Mouse (Mus musculus): ENCODE measurements around the gene Fam186a. TPM values are rescaled to one million over a fixed set of nuclear protein-coding genes. Genes with fewer than 3 reads are reported as not detected.
A peak's percentile ranks its signal among the peaks of the same experiment; 100 is the strongest.
"Not testable (repeated sequence)": the region's sequence is repeated elsewhere in the genome, so short reads cannot be mapped to it uniquely, and the experiment has no call there.

The Fam186a gene
- total RNA-seq, 2 experiments from 2014 or later, result not detected

- ATAC-seq (replicated peaks; ENCODE audit: low FRiP score, low TSS enrichment, poor library complexity, severe bottlenecking), result no peak
Observed at GRCm38 (mm10) chr15:99937841-99938240, 29.0 kb downstream of the Fam186a start.

DNA sequence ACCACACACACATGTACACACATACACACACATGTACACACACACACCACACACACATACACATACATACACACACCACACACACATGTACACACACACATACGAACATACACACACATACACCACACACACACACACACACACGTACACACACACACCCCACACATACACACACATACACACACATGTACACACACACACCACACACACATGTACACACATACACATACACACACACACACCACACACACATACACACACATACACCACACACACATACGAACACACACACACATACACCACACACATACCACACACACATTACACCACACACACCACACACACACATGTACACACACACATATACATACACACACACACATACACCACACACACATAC, 30.2 kb downstream of the Fam186a start:
- ATAC-seq (replicated peaks; ENCODE audit: low FRiP score, low TSS enrichment, poor library complexity, severe bottlenecking), result no peak

GRCm38 (mm10) chr15:99934501-99934900, 32.4 kb downstream of the Fam186a start:
- no peak for ATAC-seq (replicated peaks; ENCODE audit: low FRiP score, low TSS enrichment, poor library complexity, severe bottlenecking)

- no peak for ATAC-seq (replicated peaks; ENCODE audit: low FRiP score, low TSS enrichment, poor library complexity, severe bottlenecking)
Observed at GRCm38 (mm10) chr15:99931231-99931630, 35.6 kb downstream of the Fam186a start.

DNA sequence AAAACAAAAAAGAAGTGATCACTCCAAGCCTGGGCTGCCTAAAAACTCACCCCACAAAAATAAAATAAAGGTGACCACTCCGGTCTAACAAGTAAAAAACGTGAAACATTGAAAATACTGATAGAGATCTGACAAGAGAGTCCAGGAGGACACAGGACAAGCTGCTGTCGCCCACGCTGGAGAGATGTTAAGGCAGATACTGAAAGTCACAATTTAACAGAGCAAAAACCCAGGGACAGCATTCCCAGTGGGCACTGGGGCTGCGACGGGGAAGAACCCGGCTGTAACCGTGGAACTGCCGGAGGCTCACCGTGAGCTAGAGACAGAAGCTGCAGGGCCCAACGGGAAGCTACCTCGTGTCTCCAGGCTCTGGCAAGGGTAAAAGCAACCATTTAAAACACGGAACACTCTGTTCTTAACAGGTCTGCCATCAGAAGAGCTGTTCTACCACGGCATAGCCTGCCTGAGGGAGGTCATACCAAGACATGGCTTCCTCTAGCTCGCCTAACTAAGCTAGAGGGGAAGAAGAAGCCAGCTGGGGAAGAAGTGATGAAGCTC, 47.2 kb downstream of the Fam186a start:
- ATAC-seq (replicated peaks; ENCODE audit: low FRiP score, low TSS enrichment, poor library complexity, severe bottlenecking), result no peak

- no peak for ATAC-seq (replicated peaks; ENCODE audit: low FRiP score, low TSS enrichment, poor library complexity, severe bottlenecking)
Observed at GRCm38 (mm10) chr15:99917264-99917663, 49.6 kb downstream of the Fam186a start.

GRCm38 (mm10) chr15:99914613-99915012, 52.2 kb downstream of the Fam186a start:
- ATAC-seq (replicated peaks; ENCODE audit: low FRiP score, low TSS enrichment, poor library complexity, severe bottlenecking), result no peak

- no peak for ATAC-seq (replicated peaks; ENCODE audit: low FRiP score, low TSS enrichment, poor library complexity, severe bottlenecking)
Observed at GRCm38 (mm10) chr15:99911785-99912184, 55.1 kb downstream of the Fam186a start.

DNA sequence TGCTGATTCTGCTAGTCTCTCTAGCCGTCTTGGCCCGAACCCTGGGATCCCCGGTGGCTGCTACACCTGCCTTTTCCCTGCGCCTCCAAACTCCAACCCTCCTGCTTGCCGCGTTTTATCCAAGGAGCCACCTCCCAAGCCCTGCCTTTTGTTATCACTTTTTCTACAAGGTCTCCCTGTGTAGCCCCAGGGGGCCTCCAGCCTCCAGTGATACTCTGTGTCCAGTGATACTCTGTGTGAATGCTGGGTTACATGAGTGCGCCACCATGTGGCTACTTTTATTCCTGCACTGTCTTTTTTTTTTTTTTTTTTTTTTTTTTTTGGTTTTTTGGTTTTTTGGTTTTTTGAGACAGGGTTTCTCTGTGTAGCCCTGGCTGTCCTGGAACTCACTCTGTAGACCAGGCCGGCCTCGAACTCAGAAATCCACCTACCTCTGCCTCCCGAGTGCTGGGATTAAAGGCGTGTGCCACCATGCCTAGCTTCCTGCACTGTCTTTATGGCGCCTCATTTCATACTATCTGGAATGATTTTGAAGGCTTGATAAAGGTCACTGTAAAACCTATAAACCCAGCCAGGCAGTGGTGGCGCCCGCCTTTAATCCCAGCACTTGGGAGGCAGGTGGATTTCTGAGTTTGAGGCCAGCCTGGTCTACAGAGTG, 57.4 kb downstream of the Fam186a start:
- peak; percentile 77 for ATAC-seq (replicated peaks; ENCODE audit: low FRiP score, low TSS enrichment, poor library complexity, severe bottlenecking)

- no peak for ATAC-seq (replicated peaks; ENCODE audit: low FRiP score, low TSS enrichment, poor library complexity, severe bottlenecking)
Observed at GRCm38 (mm10) chr15:99907514-99907913, 59.3 kb downstream of the Fam186a start.

- no peak for ATAC-seq (replicated peaks; ENCODE audit: low FRiP score, low TSS enrichment, poor library complexity, severe bottlenecking)
Observed at GRCm38 (mm10) chr15:99907041-99907440, 59.8 kb downstream of the Fam186a start.

DNA sequence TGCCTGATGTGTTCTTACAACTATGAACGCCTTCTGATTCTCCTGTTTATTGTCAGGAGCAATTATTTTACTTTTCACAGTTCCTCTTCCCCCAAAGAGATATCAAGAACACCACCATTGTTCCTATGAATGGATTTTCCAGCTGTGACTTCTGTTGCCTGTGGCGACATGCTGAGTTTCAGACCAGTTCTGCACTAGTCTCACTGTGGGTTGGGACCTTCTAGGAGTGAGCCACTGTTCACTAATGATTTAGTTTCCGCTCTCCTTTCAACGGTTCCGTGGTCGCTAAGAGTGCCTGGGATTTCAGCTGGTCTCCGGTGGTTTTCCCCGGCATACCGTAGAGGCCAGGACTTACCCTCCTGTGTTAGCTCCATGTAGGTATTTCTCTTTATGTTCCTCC, 62.0 kb downstream of the Fam186a start:
- no peak for ATAC-seq (replicated peaks; ENCODE audit: low FRiP score, low TSS enrichment, poor library complexity, severe bottlenecking)

- ATAC-seq (replicated peaks; ENCODE audit: low FRiP score, low TSS enrichment, poor library complexity, severe bottlenecking), result peak; percentile 72
Observed at GRCm38 (mm10) chr15:99904333-99904732, 62.5 kb downstream of the Fam186a start.

DNA sequence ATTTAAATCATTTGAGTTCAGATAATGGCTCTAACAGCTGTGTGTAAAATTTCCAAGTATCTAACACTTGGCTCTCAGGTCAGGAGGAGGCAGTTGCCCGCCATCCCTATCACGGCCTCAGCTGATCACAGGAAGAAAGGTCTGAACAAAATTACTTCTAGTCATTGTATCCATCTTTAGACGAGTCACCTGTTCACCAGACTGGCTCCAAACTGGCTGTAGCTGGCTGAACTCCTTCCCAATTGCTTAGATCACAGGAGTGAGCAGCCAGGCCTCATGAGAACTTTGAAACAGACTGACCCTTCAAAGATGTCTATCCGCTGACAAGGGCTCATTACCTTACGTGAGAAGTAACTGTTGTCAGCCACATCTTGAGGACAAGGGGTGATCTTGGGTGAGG, 63.6 kb downstream of the Fam186a start:
- ATAC-seq (replicated peaks; ENCODE audit: low FRiP score, low TSS enrichment, poor library complexity, severe bottlenecking), result no peak

DNA sequence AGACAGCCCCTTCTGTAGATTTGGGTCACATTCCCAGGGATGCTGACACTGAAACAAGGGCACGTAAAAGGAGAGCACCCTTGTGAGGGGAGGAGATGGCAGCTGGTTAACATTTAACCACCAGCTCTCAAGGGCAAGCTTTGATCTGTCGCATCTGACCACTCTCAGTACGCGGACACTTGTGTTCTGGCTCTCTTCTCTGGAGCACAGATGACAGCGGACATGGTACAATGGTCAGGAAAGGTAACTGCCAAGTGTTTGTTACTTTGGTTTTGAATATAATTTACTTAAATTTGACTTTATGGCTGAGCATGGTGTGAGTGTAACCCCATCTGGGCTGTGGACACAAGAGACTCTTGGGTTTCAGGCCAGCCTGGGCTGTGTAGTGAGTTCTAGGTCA, 64.1 kb downstream of the Fam186a start:
- no peak for ATAC-seq (replicated peaks; ENCODE audit: low FRiP score, low TSS enrichment, poor library complexity, severe bottlenecking)

DNA sequence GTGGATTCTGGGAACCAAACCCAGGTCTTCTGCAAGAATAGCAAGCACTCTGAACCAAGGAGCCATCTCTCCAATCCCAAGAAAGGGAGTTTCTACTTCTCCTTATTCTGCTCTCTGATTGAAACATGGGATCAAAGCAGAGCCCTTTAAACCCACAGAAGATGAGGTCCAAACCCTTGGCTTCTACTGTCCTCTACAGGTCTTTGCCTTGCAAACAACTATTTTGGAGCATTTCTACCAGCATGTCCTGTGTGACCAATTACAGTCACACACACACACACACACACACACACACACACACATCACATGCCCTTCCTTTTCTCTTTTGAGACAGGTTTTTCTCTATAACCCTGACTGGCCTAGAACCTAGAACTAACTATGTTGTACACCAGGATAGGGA, 70.2 kb downstream of the Fam186a start:
- no peak for ATAC-seq (replicated peaks; ENCODE audit: low FRiP score, low TSS enrichment, poor library complexity, severe bottlenecking)

DNA sequence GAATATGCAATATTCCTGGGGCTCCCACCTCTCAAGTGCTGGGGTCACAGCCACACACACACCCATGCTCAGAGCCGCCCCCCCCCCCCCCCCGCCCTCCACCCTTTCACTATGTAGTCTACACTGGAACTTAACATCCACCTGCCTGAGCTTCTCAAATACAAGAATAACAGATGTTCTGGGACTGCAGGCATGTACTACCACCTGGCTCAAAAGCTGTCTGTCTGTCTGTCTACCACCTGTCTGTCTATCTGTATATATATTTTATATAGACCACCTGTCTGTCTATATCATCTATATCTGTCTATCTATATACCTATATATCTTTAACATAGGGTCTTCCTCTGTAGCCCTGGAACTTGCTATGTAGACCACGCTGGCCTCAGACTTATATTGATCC, 75.5 kb downstream of the Fam186a start:
- ATAC-seq (replicated peaks; ENCODE audit: low FRiP score, low TSS enrichment, poor library complexity, severe bottlenecking), result no peak

DNA sequence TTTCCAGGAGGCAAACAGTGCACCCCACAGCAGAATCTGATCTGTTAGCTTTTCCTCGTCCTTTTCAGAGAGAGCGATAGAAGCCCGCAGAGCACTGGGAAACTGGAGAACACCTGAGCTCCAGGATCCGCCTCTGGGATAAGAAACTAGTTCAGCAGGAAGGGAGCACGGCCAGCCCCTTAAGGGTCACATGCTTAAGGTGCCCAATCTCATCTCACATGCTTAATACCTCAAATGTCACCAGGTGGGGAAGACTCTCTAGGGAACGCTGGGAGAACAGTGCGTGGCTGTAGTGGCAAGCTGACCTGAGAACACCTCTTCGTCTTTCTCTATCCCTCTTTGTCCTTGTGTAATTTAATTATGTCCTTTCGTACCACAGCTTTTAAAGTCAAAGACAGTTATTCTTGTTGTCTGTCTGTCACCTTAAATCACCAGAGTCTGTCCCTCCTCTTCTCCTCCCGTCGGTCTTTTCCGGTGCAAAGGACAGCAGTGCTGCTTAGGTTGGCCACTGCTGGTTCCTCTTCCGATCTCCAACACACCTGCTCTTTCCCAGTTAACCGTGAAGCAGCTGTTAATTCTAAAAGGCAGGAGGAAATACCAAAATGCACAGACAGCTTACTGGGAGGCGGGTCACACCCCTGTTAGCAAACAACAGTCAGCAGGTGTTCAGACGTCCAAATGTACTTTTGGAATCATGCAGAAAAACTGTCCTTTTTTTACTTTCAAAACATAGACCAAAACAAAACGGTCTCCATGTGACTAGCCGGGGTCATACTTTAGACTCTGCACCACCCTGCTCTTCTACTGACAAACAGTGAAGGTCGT, 76.2 kb downstream of the Fam186a start:
- ATAC-seq (replicated peaks; ENCODE audit: low FRiP score, low TSS enrichment, poor library complexity, severe bottlenecking), result no peak

DNA sequence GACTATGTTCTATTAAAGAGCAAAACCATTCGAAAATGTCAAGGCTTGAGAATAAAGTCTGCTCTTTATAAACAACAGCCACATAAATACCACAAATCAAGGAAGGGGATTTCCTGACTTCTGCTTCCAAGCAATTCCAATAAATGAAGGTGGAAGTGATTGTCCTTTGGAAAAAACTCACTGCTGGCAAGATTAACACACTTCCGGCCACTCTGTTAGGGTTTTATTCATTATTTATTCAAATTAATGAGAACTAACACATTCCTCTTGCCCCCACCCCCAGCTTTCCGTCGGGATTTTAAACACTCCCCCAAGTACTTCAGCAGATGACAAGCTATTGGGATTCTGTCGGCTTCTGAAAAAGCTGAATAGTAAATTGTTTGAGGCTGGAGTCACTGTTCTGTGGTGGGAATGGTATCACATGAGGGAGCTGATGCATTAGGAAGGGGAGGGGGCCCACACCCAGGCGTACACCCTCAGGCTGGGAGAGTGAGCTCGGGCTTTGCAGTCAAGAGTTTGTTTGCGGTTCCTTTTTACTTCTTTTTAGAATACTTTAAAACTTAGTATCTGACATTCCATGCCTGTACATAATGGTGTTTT, 77.5 kb downstream of the Fam186a start:
- ATAC-seq (replicated peaks; ENCODE audit: low FRiP score, low TSS enrichment, poor library complexity, severe bottlenecking), result no peak

DNA sequence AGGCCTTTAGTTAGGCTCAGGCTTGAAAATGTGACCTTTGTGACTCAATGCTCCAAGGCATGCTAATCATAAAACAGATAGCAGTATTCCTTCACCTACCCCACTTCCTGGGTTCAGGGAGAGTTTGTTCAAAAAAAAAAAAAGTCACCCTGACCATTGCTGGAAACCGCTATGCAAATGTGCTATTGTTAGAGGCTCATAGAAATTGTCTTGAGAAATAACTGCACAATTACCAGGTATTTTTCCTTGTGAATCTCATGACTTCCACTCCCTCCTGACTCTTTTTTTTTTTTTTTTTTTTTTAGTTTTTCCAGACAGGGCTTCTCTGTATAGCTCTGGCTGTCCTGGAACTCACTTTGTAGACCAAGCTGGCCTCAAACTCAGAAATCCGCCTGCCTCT, 79.7 kb downstream of the Fam186a start:
- not testable (repeated sequence) for ATAC-seq (replicated peaks; ENCODE audit: low FRiP score, low TSS enrichment, poor library complexity, severe bottlenecking)
